Mouse (Mus musculus) lung, postnatal 10 days (tissue): Measurements from ENCODE around the gene Gm28374.

Experiments
- DNase-seq: peaks from one replicate; pipeline ENCODE4 v3.0.0; 2021

The Gm28374 gene

DNA sequence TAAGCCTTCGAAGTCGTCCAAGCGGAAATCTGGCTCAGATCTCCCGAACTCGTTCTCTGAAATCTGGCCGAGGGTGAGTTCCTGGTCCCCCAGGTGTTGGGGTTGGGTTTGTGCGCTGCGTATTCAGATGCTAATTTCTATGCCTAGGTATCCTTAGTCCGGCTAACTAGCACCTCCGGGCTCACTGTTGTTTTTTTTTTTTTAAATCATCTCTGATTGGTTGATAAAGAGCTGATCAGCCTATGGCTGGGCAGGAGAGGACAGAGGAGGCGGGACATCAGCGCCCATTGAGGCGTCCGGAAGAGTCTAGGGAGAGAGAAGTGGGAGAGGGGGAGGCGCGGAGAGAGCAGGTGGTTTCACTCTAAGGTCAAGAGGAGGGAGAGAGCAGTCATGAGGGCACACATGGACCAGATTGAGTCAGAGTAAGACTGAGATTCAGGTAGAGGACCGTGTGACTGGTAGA, 3.4 kb upstream of the Gm28374 start:
- DNase-seq: peak; percentile 67

DNA sequence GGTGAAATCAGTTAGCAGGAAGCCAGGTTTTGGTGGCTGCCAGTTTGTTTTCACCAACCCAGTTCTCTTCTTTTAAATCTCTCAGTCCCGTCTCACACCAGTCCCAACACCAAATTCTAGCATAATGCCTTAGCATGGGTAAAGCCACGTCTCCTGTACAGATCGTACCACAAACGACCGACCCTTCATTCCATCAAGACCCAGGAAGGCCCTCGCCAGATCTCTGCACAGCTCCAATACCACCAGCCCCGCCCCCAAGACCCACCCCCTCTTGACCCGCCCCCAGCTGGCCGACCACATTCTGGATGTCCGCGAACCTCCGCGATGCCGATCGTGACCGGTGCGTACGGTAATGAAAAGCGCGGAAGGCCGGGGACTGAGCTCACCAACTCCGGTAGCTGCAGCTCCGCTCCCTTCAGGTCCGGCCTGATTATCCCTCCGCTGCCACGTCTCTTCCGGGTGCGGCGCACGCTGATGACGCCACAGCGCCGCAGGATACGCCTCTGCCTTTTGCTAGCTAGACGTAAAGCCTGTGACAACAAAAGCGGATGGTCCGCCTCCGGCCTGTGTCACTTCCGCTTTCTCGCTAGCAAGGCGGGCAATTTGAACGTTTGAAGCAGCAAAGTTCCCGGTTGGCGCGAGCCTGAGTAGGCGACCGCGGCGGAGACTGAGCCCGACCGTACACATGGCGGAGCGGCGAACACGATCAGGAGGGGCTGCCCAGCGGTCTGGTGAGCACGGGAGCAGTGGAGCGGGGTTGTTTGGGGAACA, 2.6 kb upstream of the Gm28374 start, which contains the start of the genes Zfpl1 and Cdca5:
Gene Zfpl1, minus strand, starts transcription at position 479 of the 771 bp plus-strand sequence.
Gene Cdca5, plus strand, starts transcription at position 506 of the 771 bp plus-strand sequence.
- peak; percentile 97 for DNase-seq

- DNase-seq: no peak
These were observed 2.0 kb downstream of the Gm28374 start, which contains the start of gene Tmem262 for GRCm38 (mm10) chr19:6079983-6080480. Gene Tmem262 (plus strand): TSS chr19:6080033.

DNA sequence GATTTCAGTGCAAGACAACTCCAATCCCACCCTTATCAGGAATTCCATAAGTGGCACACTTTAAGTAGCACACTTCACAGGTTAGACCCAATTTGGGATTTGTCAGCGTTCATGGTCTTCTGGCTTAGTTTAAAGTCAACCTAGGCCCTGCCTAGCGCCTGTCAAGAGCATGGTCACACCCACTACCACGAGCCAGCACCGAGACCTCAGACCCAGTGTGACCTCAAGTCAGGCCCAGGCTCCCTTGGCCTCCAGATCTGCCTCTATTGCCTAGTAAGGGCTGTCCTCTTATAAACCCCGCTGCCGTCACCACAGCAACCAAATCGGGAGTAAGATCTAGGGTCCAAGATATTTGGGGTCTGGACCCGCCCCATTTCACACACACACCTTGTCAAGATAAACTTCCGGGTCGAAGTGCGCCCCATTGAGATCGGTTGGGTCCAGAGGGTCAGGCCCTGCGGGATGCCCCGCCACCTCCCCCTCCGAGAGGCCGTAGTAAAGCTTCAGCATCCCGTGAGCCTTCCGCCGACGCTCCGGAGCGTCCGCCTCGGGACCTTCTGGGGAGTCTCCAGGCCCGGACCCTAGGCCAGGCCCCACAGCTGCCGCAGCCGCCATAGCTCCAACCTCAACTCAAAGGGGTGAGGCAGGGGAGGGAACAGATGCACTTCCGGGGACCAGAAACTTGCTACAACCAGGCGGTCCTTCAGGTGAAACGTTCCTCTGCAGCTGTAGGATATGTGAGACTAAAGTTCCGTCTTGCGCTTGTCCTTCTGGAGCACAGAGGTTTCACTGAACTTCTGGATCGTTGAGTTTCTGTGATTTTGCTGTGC, 5.3 kb downstream of the Gm28374 start, which contains the start of gene Vps51:
Gene Vps51, minus strand, starts transcription at position 668 of the 830 bp plus-strand sequence.
- peak; percentile 94 for DNase-seq

- DNase-seq: no peak
These were observed 8.2 kb downstream of the Gm28374 start for GRCm38 (mm10) chr19:6073889-6074288.

DNA sequence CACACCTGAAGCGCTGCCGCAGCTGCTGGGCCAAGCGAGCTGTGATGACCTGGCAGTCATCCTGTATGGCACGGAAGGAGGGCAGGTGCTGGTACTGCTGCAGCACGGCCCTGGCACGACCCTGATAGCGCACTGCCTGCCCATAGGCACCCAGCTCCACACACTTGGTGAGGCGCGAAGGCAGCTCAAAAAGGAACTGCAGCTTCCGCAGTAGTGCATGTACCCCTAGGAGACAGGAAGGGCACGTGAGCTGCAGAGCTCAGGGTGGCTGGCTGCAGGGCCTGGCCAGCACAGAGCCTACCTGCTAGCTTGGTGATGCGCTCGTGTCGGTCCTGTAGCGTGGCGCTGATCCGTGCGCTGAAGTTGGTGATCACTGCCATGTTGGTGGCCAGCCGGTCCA, 10.8 kb downstream of the Gm28374 start:
- no peak for DNase-seq

DNA sequence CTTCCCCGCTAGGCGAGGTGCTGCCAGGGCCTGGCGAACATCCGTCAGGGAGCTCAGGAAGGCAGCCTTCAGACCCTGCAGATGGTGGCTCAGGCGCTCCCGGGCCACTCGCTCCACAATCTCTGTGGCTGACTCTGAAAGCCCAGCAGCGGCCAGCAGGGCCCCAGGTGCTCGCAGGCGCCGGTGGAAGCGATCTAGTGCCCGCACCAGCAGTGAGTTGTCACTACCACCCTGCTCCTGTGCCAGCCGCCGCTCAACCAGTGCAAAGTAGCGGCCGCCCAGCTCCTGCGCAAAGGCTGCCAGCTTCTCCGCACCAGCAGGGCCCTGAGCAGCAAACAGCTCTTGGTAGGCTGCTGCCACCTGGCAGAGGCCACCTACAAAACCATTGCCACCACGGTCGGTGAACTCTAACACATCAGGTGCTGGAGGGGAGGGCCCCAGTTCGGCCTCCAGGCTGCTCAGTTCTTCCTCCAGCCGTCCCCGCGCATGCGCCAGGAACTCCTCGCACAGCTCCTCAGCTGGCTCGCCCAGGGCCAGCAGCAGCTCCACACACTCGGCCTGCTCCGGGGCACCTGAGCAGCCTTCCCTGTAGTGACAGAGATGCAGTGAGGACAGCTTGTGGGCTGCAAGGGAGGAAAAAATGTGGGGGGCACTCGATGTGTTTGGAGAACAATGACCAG, 11.3 kb downstream of the Gm28374 start:
- no peak for DNase-seq

GRCm38 (mm10) chr19:6069851-6070250, 12.2 kb downstream of the Gm28374 start:
- no peak for DNase-seq

- no peak for DNase-seq
These were observed 13.1 kb downstream of the Gm28374 start for GRCm38 (mm10) chr19:6068951-6069350.

GRCm38 (mm10) chr19:6067724-6068415, 14.2 kb downstream of the Gm28374 start, which contains the start of gene Tm7sf2:
Gene Tm7sf2 (minus strand): TSS chr19:6068373.
- DNase-seq: peak; percentile 94

DNA sequence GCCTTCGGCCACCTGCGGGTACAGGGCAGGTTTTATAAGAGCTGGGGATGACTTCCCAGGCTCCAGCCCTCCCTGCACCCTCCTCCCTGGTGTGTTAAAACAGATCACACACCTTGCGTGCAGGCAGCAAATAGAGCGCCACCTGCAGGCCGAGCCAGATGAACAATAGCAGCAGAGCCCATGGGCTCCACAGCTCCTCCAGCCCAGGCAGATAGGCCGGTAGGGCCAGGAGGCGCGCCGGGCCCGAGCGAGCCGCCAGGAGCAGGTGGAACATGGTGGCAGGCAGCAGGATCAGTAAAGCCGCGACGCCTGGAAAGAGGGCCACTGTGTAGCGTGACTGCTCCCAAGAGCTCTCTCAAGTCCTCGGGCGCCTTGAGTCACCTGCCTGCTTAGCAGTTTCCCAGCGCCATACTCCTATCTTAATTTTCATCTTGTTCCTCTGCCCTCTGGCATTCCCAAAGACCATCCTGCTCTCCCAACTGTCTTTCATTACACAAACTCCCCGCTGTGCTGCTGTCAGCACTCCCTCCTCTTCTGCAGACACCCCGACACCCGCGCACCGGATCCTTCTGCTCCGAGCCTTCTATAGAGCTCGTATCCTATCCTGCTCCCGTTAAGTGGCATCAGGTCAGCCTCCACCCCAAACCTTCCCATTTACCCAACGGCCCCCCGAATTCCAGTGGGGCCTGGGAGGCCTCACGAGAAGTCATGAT, 14.9 kb downstream of the Gm28374 start:
- DNase-seq: peak; percentile 87

- no peak for DNase-seq
These were observed 15.5 kb downstream of the Gm28374 start for GRCm38 (mm10) chr19:6066571-6066970.

- DNase-seq: no peak
These were observed 19.0 kb downstream of the Gm28374 start for GRCm38 (mm10) chr19:6063081-6063480.

GRCm38 (mm10) chr19:6062418-6062817, 19.6 kb downstream of the Gm28374 start:
- DNase-seq: no peak

DNA sequence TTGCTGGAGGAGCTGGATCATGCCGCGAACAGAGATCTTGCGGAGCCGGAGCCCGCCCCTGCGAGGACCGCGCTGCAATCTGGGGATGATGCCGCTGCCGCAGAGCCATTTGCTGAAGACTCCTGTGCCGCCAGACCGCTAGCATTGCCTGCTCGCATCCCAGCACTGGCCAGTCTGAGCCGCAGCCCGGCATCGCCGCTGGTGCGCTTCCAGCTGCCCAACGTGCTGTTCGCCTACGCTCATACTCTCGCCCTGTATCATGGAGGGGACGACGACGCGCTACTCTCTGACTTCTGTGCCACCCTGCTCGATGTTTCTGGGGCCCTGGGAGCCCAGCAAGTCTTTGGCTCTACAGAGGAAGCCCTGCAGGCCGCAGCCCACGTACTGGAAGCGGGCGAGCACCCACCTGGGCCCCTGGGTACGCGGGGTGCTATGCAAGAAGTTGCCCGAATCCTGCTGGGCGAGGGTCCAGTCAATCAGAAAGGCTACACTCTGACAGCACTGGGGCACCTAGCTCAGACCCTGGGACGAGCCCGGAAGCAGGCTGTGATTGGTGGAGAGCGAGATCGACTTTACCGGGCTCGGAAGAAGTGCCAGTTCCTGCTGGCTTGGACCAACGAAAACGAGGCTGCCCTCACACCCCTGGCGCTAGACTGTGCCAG, 20.3 kb downstream of the Gm28374 start:
- peak; percentile 58 for DNase-seq

DNA sequence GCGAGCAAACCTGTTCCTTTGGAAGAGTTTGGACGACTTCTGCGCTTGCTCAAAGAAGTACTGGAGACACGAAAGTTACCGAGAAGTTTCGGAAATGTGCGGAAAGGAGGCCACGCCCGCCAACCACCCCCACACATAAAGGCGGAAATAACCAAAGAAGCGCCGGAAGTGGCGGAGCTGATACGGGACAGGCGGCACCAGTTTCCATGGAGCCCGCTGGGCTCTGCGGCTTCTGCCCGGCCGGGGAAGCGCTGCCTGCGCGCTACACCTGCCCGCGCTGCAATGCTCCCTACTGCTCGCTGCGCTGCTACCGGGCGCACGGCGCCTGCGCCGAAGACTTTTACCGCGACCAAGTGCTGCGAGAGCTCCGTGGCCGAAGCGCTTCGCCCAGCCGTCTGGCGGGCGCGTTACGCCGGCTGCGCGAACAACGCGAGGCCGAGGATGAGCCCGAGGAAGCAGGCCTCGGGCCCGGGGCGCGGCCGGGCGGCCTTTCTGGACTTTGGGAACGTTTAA, 21.0 kb downstream of the Gm28374 start, which contains the start of gene Znhit2:
Gene Znhit2, plus strand, starts transcription at position 172 of the 513 bp plus-strand sequence.
- DNase-seq: peak; percentile 97

GRCm38 (mm10) chr19:6058966-6059365, 23.1 kb downstream of the Gm28374 start:
- DNase-seq: no peak

GRCm38 (mm10) chr19:6058513-6058912, 23.5 kb downstream of the Gm28374 start:
- DNase-seq: no peak

- DNase-seq: peak; percentile 99
These were observed 24.6 kb downstream of the Gm28374 start, which contains the start of the genes Mrpl49 and Fau for GRCm38 (mm10) chr19:6057313-6058096. Gene Mrpl49 (minus strand): TSS chr19:6057785. Gene Fau (plus strand): TSS chr19:6057844.
